Mouse (Mus musculus): ENCODE results near the gene Psd.

DNA sequence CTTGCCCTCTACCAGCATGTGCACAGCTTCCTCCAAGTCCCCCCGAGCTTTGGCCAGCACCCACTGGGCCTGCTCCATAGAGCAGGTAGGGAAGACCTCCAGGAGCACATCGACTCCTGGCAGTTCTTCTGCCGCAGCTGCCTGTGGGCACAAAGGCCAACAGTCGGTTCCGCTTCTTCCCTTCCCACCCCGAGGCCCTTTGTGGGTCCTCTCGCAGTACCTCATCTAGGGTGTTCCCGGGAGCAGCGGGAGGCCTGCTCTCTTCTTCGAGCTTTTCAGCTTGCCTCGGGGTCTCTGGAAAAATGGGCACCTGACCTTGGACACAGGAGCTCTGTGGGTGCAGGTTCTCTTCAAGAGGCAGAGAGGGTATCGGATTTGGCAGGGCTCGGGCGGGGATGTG, 4.4 kb upstream of the Psd start:
- TF ChIP-seq POLR2A (IDR thresholded peaks at IDR 0.05; ENCODE audit: extremely low read depth, insufficient read depth, low read length): no peak
- no peak for TF ChIP-seq CTCF (IDR thresholded peaks at IDR 0.05; ENCODE audit: extremely low read depth, insufficient read depth, low read length)
